Mouse (Mus musculus): ENCODE data around the gene Mab21l1. TPM values are rescaled to one million over a fixed set of nuclear protein-coding genes. Genes with fewer than 3 reads are reported as not detected.

Mab21l1 gene
- polyA plus RNA-seq, 1 experiment from 2014 or later = 32.2 TPM

GRCm38 (mm10) chr3:55753872-55754271 lies 28.4 kb upstream of the Mab21l1 start:
- H3K4me3 ChIP-seq (replicated peaks; ENCODE audit: low read length) = no peak overlapping the region
- WGBS = 94% methylated on average over 6 of the region's 6 CpGs
- H3K27ac ChIP-seq (ENCODE audit: low read length) = no peak overlapping the region
- no peak overlapping the region for H3K4me2 ChIP-seq (ENCODE audit: low read length)
- H3K36me3 ChIP-seq (ENCODE audit: control insufficient read depth, insufficient read depth) = no peaks in the 10 kb centered on the region
- no peak overlapping the region for H3K9ac ChIP-seq (replicated peaks; ENCODE audit: low read depth, low read length)
- H3K4me1 ChIP-seq (replicated peaks; ENCODE audit: control insufficient read depth, insufficient read depth, low read length) = peaks cover 33% of the 10 kb centered on the region
- ATAC-seq = no peak
- H3K9me3 ChIP-seq (ENCODE audit: control insufficient read depth, low read length) = no peaks in the 10 kb centered on the region
- H3K27me3 ChIP-seq (replicated peaks; ENCODE audit: control insufficient read depth, insufficient read depth, low read length) = peaks cover 17% of the 10 kb centered on the region

- peaks cover 33% of the 10 kb centered on the region for H3K4me1 ChIP-seq (replicated peaks; ENCODE audit: control insufficient read depth, insufficient read depth, low read length)
- H3K27ac ChIP-seq (ENCODE audit: low read length) = no peak overlapping the region
Measured at GRCm38 (mm10) chr3:55754981-55755608, 27.2 kb upstream of the Mab21l1 start.

GRCm38 (mm10) chr3:55755805-55756601 lies 26.3 kb upstream of the Mab21l1 start:
- 5% methylated on average over 11 of the region's 11 CpGs for WGBS
- H3K4me3 ChIP-seq (replicated peaks; ENCODE audit: low read length) = no peak overlapping the region
- H3K27ac ChIP-seq (ENCODE audit: low read length) = no peak overlapping the region
- H3K9me3 ChIP-seq (ENCODE audit: control insufficient read depth, low read length) = no peaks in the 10 kb centered on the region
- H3K4me2 ChIP-seq (ENCODE audit: low read length) = peak overlapping the region; percentile 11; the same call in 1 of the 2 replicates
- H3K9ac ChIP-seq (replicated peaks; ENCODE audit: low read depth, low read length) = no peak overlapping the region
- peaks cover 29% of the 10 kb centered on the region for H3K4me1 ChIP-seq (replicated peaks; ENCODE audit: control insufficient read depth, insufficient read depth, low read length)
- ATAC-seq = peak; percentile 57
- H3K36me3 ChIP-seq (ENCODE audit: control insufficient read depth, insufficient read depth) = no peaks in the 10 kb centered on the region
- H3K27me3 ChIP-seq (replicated peaks; ENCODE audit: control insufficient read depth, insufficient read depth, low read length) = peaks cover 15% of the 10 kb centered on the region

More at GRCm38 (mm10) chr3:55754981-55755608, 27.2 kb upstream of the Mab21l1 start:
- no peak overlapping the region for H3K4me2 ChIP-seq (ENCODE audit: low read length)
- H3K9ac ChIP-seq (replicated peaks; ENCODE audit: low read depth, low read length) = no peak overlapping the region
- no peak overlapping the region for H3K4me3 ChIP-seq (replicated peaks; ENCODE audit: low read length)
- WGBS = 18% methylated on average over 6 of the region's 6 CpGs
- no peaks in the 10 kb centered on the region for H3K36me3 ChIP-seq (ENCODE audit: control insufficient read depth, insufficient read depth)
- no peaks in the 10 kb centered on the region for H3K9me3 ChIP-seq (ENCODE audit: control insufficient read depth, low read length)
- no peak for ATAC-seq
- peaks cover 15% of the 10 kb centered on the region for H3K27me3 ChIP-seq (replicated peaks; ENCODE audit: control insufficient read depth, insufficient read depth, low read length)

GRCm38 (mm10) chr3:55756602-55757190 lies 25.6 kb upstream of the Mab21l1 start:
- no peaks in the 10 kb centered on the region for H3K9me3 ChIP-seq (ENCODE audit: control insufficient read depth, low read length)
- H3K4me1 ChIP-seq (replicated peaks; ENCODE audit: control insufficient read depth, insufficient read depth, low read length) = peaks cover 22% of the 10 kb centered on the region
- ATAC-seq = peak; percentile 68
- 14% methylated on average over 11 of the region's 11 CpGs for WGBS
- H3K4me3 ChIP-seq (replicated peaks; ENCODE audit: low read length) = no peak overlapping the region
- H3K27ac ChIP-seq (ENCODE audit: low read length) = no peak overlapping the region
- no peaks in the 10 kb centered on the region for H3K36me3 ChIP-seq (ENCODE audit: control insufficient read depth, insufficient read depth)
- H3K27me3 ChIP-seq (replicated peaks; ENCODE audit: control insufficient read depth, insufficient read depth, low read length) = peaks cover 15% of the 10 kb centered on the region
- no peak overlapping the region for H3K9ac ChIP-seq (replicated peaks; ENCODE audit: low read depth, low read length)
- H3K4me2 ChIP-seq (ENCODE audit: low read length) = peak overlapping the region; percentile 11; the same call in 1 of the 2 replicates

GRCm38 (mm10) chr3:55758297-55758696 lies 24.0 kb upstream of the Mab21l1 start:
- H3K27ac ChIP-seq (ENCODE audit: low read length) = no peak overlapping the region
- H3K4me3 ChIP-seq (replicated peaks; ENCODE audit: low read length) = no peak overlapping the region
- H3K9me3 ChIP-seq (ENCODE audit: control insufficient read depth, low read length) = no peaks in the 10 kb centered on the region
- H3K9ac ChIP-seq (replicated peaks; ENCODE audit: low read depth, low read length) = no peak overlapping the region
- ATAC-seq = no peak
- WGBS = 31% methylated on average over 8 of the region's 8 CpGs
- H3K4me2 ChIP-seq (ENCODE audit: low read length) = no peak overlapping the region
- peaks cover 21% of the 10 kb centered on the region for H3K4me1 ChIP-seq (replicated peaks; ENCODE audit: control insufficient read depth, insufficient read depth, low read length)
- peaks cover 13% of the 10 kb centered on the region for H3K27me3 ChIP-seq (replicated peaks; ENCODE audit: control insufficient read depth, insufficient read depth, low read length)
- H3K36me3 ChIP-seq (ENCODE audit: control insufficient read depth, insufficient read depth) = no peaks in the 10 kb centered on the region

- Histone ChIP-seq H3K9me3 (ENCODE audit: control insufficient read depth, low read length) (no peaks in the 10 kb centered on the region), H3K4me2 (ENCODE audit: low read length) (no peak overlapping the region), H3K4me1 (replicated peaks; ENCODE audit: control insufficient read depth, insufficient read depth, low read length) (no peaks in the 10 kb centered on the region), H3K27ac (ENCODE audit: low read length) (no peak overlapping the region), H3K27me3 (replicated peaks; ENCODE audit: control insufficient read depth, insufficient read depth, low read length) (peaks cover 4% of the 10 kb centered on the region; the same call in 1 of the 2 replicates), H3K36me3 (ENCODE audit: control insufficient read depth, insufficient read depth) (peaks cover 2% of the 10 kb centered on the region; the same call in 1 of the 2 replicates), H3K9ac (replicated peaks; ENCODE audit: low read depth, low read length) (no peak overlapping the region), H3K4me3 (replicated peaks; ENCODE audit: low read length) (no peak overlapping the region)
- ATAC-seq = no peak
- WGBS = 33% methylated on average over 8 of the region's 8 CpGs
Measured at GRCm38 (mm10) chr3:55763591-55763990, 18.7 kb upstream of the Mab21l1 start.

- no peak overlapping the region for H3K4me3 ChIP-seq (replicated peaks; ENCODE audit: low read length)
- no peak overlapping the region for H3K9ac ChIP-seq (replicated peaks; ENCODE audit: low read depth, low read length)
- H3K4me1 ChIP-seq (replicated peaks; ENCODE audit: control insufficient read depth, insufficient read depth, low read length) = no peaks in the 10 kb centered on the region
- ATAC-seq = no peak
- H3K27ac ChIP-seq (ENCODE audit: low read length) = no peak overlapping the region
- peaks cover 2% of the 10 kb centered on the region; the same call in 1 of the 2 replicates for H3K27me3 ChIP-seq (replicated peaks; ENCODE audit: control insufficient read depth, insufficient read depth, low read length)
- 91% methylated on average over 2 of the region's 2 CpGs for WGBS
- H3K4me2 ChIP-seq (ENCODE audit: low read length) = no peak overlapping the region
- H3K9me3 ChIP-seq (ENCODE audit: control insufficient read depth, low read length) = no peaks in the 10 kb centered on the region
- peaks cover 2% of the 10 kb centered on the region; the same call in 1 of the 2 replicates for H3K36me3 ChIP-seq (ENCODE audit: control insufficient read depth, insufficient read depth)
Measured at GRCm38 (mm10) chr3:55768654-55769053, 13.7 kb upstream of the Mab21l1 start.

- Histone ChIP-seq H3K9me3 (ENCODE audit: control insufficient read depth, low read length) (no peaks in the 10 kb centered on the region), H3K4me2 (ENCODE audit: low read length) (no peak overlapping the region), H3K4me1 (replicated peaks; ENCODE audit: control insufficient read depth, insufficient read depth, low read length) (no peaks in the 10 kb centered on the region), H3K36me3 (ENCODE audit: control insufficient read depth, insufficient read depth) (peaks cover 2% of the 10 kb centered on the region; the same call in 1 of the 2 replicates), H3K9ac (replicated peaks; ENCODE audit: low read depth, low read length) (no peak overlapping the region), H3K27me3 (replicated peaks; ENCODE audit: control insufficient read depth, insufficient read depth, low read length) (peaks cover 2% of the 10 kb centered on the region; the same call in 1 of the 2 replicates), H3K4me3 (replicated peaks; ENCODE audit: low read length) (no peak overlapping the region), H3K27ac (ENCODE audit: low read length) (no peak overlapping the region)
- ATAC-seq = no peak
- WGBS = 29% methylated on average over 2 of the region's 2 CpGs
Measured at GRCm38 (mm10) chr3:55769308-55769707, 13.0 kb upstream of the Mab21l1 start.

GRCm38 (mm10) chr3:55774203-55774602 lies 8.1 kb upstream of the Mab21l1 start:
- no peak overlapping the region for H3K9ac ChIP-seq (replicated peaks; ENCODE audit: low read depth, low read length)
- H3K27ac ChIP-seq (ENCODE audit: low read length) = no peak overlapping the region

More at GRCm38 (mm10) chr3:55774203-55774602, 8.1 kb upstream of the Mab21l1 start:
- Histone ChIP-seq H3K4me1 (replicated peaks; ENCODE audit: control insufficient read depth, insufficient read depth, low read length) (no peaks in the 10 kb centered on the region), H3K27me3 (replicated peaks; ENCODE audit: control insufficient read depth, insufficient read depth, low read length) (peaks cover 12% of the 10 kb centered on the region), H3K4me3 (replicated peaks; ENCODE audit: low read length) (no peak overlapping the region), H3K36me3 (ENCODE audit: control insufficient read depth, insufficient read depth) (no peaks in the 10 kb centered on the region), H3K9me3 (ENCODE audit: control insufficient read depth, low read length) (no peaks in the 10 kb centered on the region), H3K4me2 (ENCODE audit: low read length) (no peak overlapping the region)
- WGBS = 59% methylated on average over 6 of the region's 6 CpGs
- ATAC-seq = no peak
